ENCODE assay signal across 19 mouse cellular contexts in the genomic region with DNA sequence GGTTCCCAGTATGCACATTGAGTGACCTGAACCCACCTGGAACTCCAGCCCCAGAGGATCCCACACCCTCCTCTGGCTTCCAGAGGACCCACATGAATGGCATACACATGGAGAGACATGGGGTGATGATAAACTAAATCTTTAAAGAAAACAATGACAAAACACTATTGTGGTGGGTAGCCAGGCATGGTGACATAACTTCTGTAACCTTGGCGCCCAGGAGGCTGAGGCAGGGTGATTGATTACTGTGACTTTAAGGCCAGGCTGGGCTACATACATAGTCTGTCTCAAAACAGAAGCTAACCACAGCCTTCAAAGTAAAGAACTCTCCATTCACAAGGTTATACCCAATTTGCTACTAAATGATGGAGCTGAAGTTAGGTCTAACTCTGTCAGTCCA. TPM values are rescaled to one million over a fixed set of nuclear protein-coding genes. Genes with fewer than 3 reads are reported as not detected.
A peak's percentile ranks its signal among the peaks of the same experiment; 100 is the strongest.
DNase-seq lines count a peak whose midpoint lies in the region; ATAC-seq and TF ChIP-seq lines count a peak whose summit lies in the region.
"Had no signal": no experiment of that assay in that cellular context is flagged by ENCODE, and none has a peak within 500 bp of the region (broad histone marks: within the 10 kb centered on the region; RNA-seq: fewer than 3 reads in every experiment).

No protein-coding gene starts in this region.

- 80% methylated on average over 1 of the region's 1 CpGs for WGBS in heart, embryonic 16.5 days
- 86% methylated on average over 1 of the region's 1 CpGs for WGBS in thymus, adult 2 months
- 84% methylated on average over 1 of the region's 1 CpGs for WGBS in hindbrain, embryonic 16.5 days

- no peaks in the 10 kb centered on the region; the same call in 1 of the 2 replicates for H3K9me3 ChIP-seq in heart, embryonic 16.5 days (replicated peaks; ENCODE audit: control insufficient read depth, low read length)
- H3K9me3 ChIP-seq in hindbrain, embryonic 16.5 days (ENCODE audit: control insufficient read depth, low read length): no peaks in the 10 kb centered on the region
- H3K9me3 ChIP-seq: heart, embryonic 10.5 days; midbrain, embryonic 15.5 days had no signal

- H3K4me2 ChIP-seq in heart, embryonic 16.5 days (ENCODE audit: low read depth, low read length): no peak overlapping the region
- no peak overlapping the region for H3K4me2 ChIP-seq in hindbrain, embryonic 16.5 days (ENCODE audit: low read length)
- H3K4me2 ChIP-seq: lung, embryonic 14.5 days; midbrain, embryonic 15.5 days had no signal

- ATAC-seq in heart, embryonic 16.5 days (replicated peaks; ENCODE audit: extremely low read depth, insufficient read depth, low FRiP score): no peak
- ATAC-seq in hindbrain, embryonic 16.5 days: no peak
- ATAC-seq: midbrain, embryonic 15.5 days had no signal

- intact Hi-C loops in heart, postnatal 14 days (cut with DNase I): no loop called here

- no peak for TF ChIP-seq CTCF in thymus, adult 2 months (IDR thresholded peaks at IDR 0.05; ENCODE audit: borderline replicate concordance, control insufficient read depth, extremely low read depth, insufficient read depth, low read length, poor library complexity)

- no peaks in the 10 kb centered on the region for H3K27me3 ChIP-seq in heart, embryonic 16.5 days (ENCODE audit: control insufficient read depth, insufficient read depth, low read length)
- no peaks in the 10 kb centered on the region for H3K27me3 ChIP-seq in thymus, adult 2 months (ENCODE audit: control insufficient read depth, insufficient read depth, low read length)
- H3K27me3 ChIP-seq in hindbrain, embryonic 16.5 days (replicated peaks; ENCODE audit: control insufficient read depth, insufficient read depth, low read length): no peaks in the 10 kb centered on the region
- H3K27me3 ChIP-seq: midbrain, embryonic 15.5 days had no signal

- no peak overlapping the region for H3K4me3 ChIP-seq in heart, embryonic 16.5 days (ENCODE audit: low read length)
- H3K4me3 ChIP-seq in thymus, adult 2 months (ENCODE audit: control insufficient read depth, insufficient read depth, low read length): no peak overlapping the region
- no peak overlapping the region for H3K4me3 ChIP-seq in hindbrain, embryonic 16.5 days (ENCODE audit: low read length)
- H3K4me3 ChIP-seq: heart, embryonic 10.5 days; midbrain, embryonic 15.5 days had no signal

- H3K9ac ChIP-seq in heart, embryonic 16.5 days (ENCODE audit: low read length): no peak overlapping the region
- H3K9ac ChIP-seq in hindbrain, embryonic 16.5 days (ENCODE audit: low read depth, low read length): no peak overlapping the region
- H3K9ac ChIP-seq: lung, embryonic 14.5 days; midbrain, embryonic 15.5 days had no signal

- peak overlapping the region; percentile 23; the same call in 1 of the 2 replicates for H3K27ac ChIP-seq in heart, embryonic 16.5 days (ENCODE audit: low read length)
- H3K27ac ChIP-seq in thymus, adult 2 months (ENCODE audit: control insufficient read depth, insufficient read depth, low read length): peak overlapping the region; percentile 47; the same call in 1 of the 2 replicates
- no peak overlapping the region for H3K27ac ChIP-seq in hindbrain, embryonic 16.5 days (ENCODE audit: low read depth, low read length)
- H3K27ac ChIP-seq: heart, embryonic 10.5 days; midbrain, embryonic 15.5 days had no signal

- peaks cover 33% of the 10 kb centered on the region for H3K4me1 ChIP-seq in heart, embryonic 16.5 days (ENCODE audit: control insufficient read depth, insufficient read depth, low read length)
- peaks cover 52% of the 10 kb centered on the region for H3K4me1 ChIP-seq in thymus, adult 2 months (replicated peaks; ENCODE audit: control insufficient read depth, insufficient read depth, low read length)
- H3K4me1 ChIP-seq in hindbrain, embryonic 16.5 days (ENCODE audit: control insufficient read depth, insufficient read depth, low read depth, low read length): peaks cover 22% of the 10 kb centered on the region

- peak; percentile 71 for DNase-seq in adrenal gland, adult 2 months
- no peak for DNase-seq in adrenal gland, postnatal 4 days (ENCODE audit: low spot score in 2 of 2)
- DNase-seq in heart, postnatal 14 days: no peak
- DNase-seq in thymus, adult 2 months: no peak
- DNase-seq in thymus, postnatal 4 days: no peak
- no peak for DNase-seq in layer of hippocampus, adult 9-10 months (ENCODE audit: low spot score)
- DNase-seq: cerebellum, adult 18-20 months; gastrocnemius, postnatal 14 days; kidney, adult 11 months; kidney, postnatal 10 days; lung, embryonic 14.5 days; thymus, adult 18-20 months had no signal

- no peak for TF ChIP-seq POLR2A in thymus, adult 2 months (IDR thresholded peaks at IDR 0.05; ENCODE audit: control insufficient read depth, extremely low read depth, insufficient read depth, low read length, poor library complexity)

- H3K36me3 ChIP-seq in heart, embryonic 16.5 days (ENCODE audit: control insufficient read depth, insufficient read depth): no peaks in the 10 kb centered on the region
- no peaks in the 10 kb centered on the region; the same call in 1 of the 2 replicates for H3K36me3 ChIP-seq in thymus, adult 2 months (ENCODE audit: control insufficient read depth, insufficient read depth, low read length)
- H3K36me3 ChIP-seq in hindbrain, embryonic 16.5 days (ENCODE audit: control insufficient read depth, insufficient read depth, low read length): no peaks in the 10 kb centered on the region
- H3K36me3 ChIP-seq: heart, embryonic 10.5 days; midbrain, embryonic 15.5 days had no signal

RNA-seq across cellular contexts. Expression of a gene that starts 30.7 kb away (rescaled TPM):
- total RNA-seq in adrenal gland, adult 2 months (2021): 1 to 10 TPM; 6.3 to 6.5 TPM
- polyA plus RNA-seq in adrenal gland, adult 2 months (2012; rRNA removed): not detected in 2 replicates
- total RNA-seq in adrenal gland, postnatal 4 days (2021): 1 to 10 TPM; 4.3 to 6.5 TPM
- polyA plus RNA-seq in heart, embryonic 16.5 days (2015; fragmentation: Nextera tagmentation; extraction: Ambion mirVana): 1.4 TPM in 1 of 2 replicates, not detected in the other
- total RNA-seq in heart, postnatal 14 days (2021): 1 to 10 TPM; 3.3 to 6.1 TPM
- not detected in 2 replicates for polyA plus RNA-seq in thymus, adult 2 months (2012; rRNA removed)
- polyA plus RNA-seq in hindbrain, embryonic 16.5 days (2015; fragmentation: Nextera tagmentation; extraction: Ambion mirVana): 3.9 and 5.3 TPM in 2 replicates
- total RNA-seq: common myeloid progenitor, adult 5-6 weeks; megakaryocyte progenitor cell, adult 5-6 weeks had no signal
- polyA plus RNA-seq: hindbrain, embryonic 11.5 days had no signal

RNA-seq across cellular contexts. Expression of a gene that starts 35.1 kb away (rescaled TPM):
- total RNA-seq in adrenal gland, adult 2 months (2021): 10 to 100 TPM in 1 of 2 experiments, 1 to 10 TPM in 1; 6.5 to 10.1 TPM
- 3.2 and 3.8 TPM in 2 replicates for polyA plus RNA-seq in adrenal gland, adult 2 months (2012; rRNA removed)
- 10 to 100 TPM; 10.1 to 12.8 TPM for total RNA-seq in adrenal gland, postnatal 4 days (2021)
- polyA plus RNA-seq in heart, embryonic 16.5 days (2015; fragmentation: Nextera tagmentation; extraction: Ambion mirVana): 12.4 and 12.7 TPM in 2 replicates
- 1 to 10 TPM; 5.4 to 7.9 TPM for total RNA-seq in heart, postnatal 14 days (2021)
- polyA plus RNA-seq in thymus, adult 2 months (2012; rRNA removed): 5.6 and 6.3 TPM in 2 replicates
- 37.0 and 41.3 TPM in 2 replicates for polyA plus RNA-seq in hindbrain, embryonic 16.5 days (2015; fragmentation: Nextera tagmentation; extraction: Ambion mirVana)
